Comparison of ENCODE assay signal across 15 mouse cellular contexts in genomic region chr4:83878236-83878635, GRCm38 (mm10).
"Had no signal": no experiment of that assay in that cellular context is flagged by ENCODE, and none has a peak within 500 bp of the region (broad histone marks: within the 10 kb centered on the region; RNA-seq: fewer than 3 reads in every experiment).

No protein-coding gene starts in this region.

- DNase-seq: kidney, adult 11 months; lung, embryonic 14.5 days; lung, postnatal 10 days; lung, postnatal 4 days; midbrain, embryonic 14.5 days; right cerebral cortex, adult 18-20 months; right cerebral cortex, postnatal 25 days; thymus, adult 18-20 months; thymus, postnatal 14 days had no signal

- H3K9ac ChIP-seq: limb, embryonic 15.5 days; liver, embryonic 12.5 days; lung, embryonic 14.5 days; neural tube, embryonic 15.5 days had no signal

- H3K36me3 ChIP-seq: limb, embryonic 15.5 days; liver, embryonic 12.5 days; midbrain, embryonic 10.5 days; neural tube, embryonic 15.5 days had no signal

- H3K4me3 ChIP-seq: limb, embryonic 15.5 days; liver, embryonic 12.5 days; midbrain, embryonic 10.5 days; myocyte; neural tube, embryonic 15.5 days had no signal

- H3K27ac ChIP-seq: hindbrain, postnatal 0 days; limb, embryonic 15.5 days; liver, embryonic 12.5 days; midbrain, embryonic 10.5 days; neural tube, embryonic 15.5 days had no signal

- H3K9me3 ChIP-seq: limb, embryonic 15.5 days; liver, embryonic 12.5 days; midbrain, embryonic 10.5 days; neural tube, embryonic 15.5 days had no signal

- H3K4me1 ChIP-seq: limb, embryonic 15.5 days; liver, embryonic 12.5 days; neural tube, embryonic 15.5 days had no signal

- H3K4me2 ChIP-seq: limb, embryonic 15.5 days; liver, embryonic 12.5 days; lung, embryonic 14.5 days; neural tube, embryonic 15.5 days had no signal

- H3K27me3 ChIP-seq: limb, embryonic 15.5 days; liver, embryonic 12.5 days; neural tube, embryonic 15.5 days had no signal

- ATAC-seq: hindbrain, postnatal 0 days; liver, embryonic 12.5 days had no signal
